Mouse (Mus musculus): ENCODE measurements at regions not wholly inside any gene's neighbourhood (a gene's known extent, or its start where the extent isn't known, plus 50 kb on each side); places are given as distances from the start of the nearest gene placed in this dataset.

DNA sequence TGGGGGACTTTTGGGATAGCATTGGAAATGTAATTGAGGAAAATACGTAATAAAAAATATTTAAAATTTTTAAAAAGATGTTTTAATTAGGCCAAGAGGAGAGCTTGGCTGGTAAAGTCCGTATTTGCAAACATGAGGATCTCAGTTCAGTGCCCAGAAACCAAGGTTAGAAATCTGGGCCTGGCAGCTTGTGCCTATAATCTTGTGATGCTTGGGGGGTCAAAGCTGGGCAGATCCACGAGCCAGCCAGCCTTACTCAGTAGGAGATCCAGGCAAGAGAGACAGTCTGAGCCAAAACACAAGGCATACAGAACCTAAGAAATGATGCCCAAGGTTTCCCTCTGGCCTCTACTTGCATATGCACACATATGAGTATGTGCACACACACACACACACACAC, 54.1 kb upstream of the Cxadr start:
- TF ChIP-seq EP300 (IDR thresholded peaks at IDR 0.05; ENCODE audit: insufficient read depth, low read depth, low read length) (no peak), CTCF (IDR thresholded peaks at IDR 0.05) (no peak)

All from heart, adult 2 months (tissue).